Mouse (Mus musculus) cortical plate, adult 2 months (tissue): ENCODE data around the gene Siae.

ENCODE experiments used
- CTCF ChIP-seq: fragments of 200-500 bp; IDR thresholded peaks from 2 replicates; pipeline ENCODE4 v1.5.1; 2011; ENCODE audit warnings: mild to moderate bottlenecking, control low read depth, low read length; ENCODE audit not compliant: insufficient read depth; ENCODE audit errors: extremely low read depth
- POLR2A ChIP-seq: fragments of 200-500 bp; IDR thresholded peaks from 2 replicates; pipeline ENCODE4 v1.6.1; 2011; ENCODE audit warnings: mild to moderate bottlenecking, low read length, control low read depth; ENCODE audit not compliant: insufficient read depth; ENCODE audit errors: extremely low read depth

DNA sequence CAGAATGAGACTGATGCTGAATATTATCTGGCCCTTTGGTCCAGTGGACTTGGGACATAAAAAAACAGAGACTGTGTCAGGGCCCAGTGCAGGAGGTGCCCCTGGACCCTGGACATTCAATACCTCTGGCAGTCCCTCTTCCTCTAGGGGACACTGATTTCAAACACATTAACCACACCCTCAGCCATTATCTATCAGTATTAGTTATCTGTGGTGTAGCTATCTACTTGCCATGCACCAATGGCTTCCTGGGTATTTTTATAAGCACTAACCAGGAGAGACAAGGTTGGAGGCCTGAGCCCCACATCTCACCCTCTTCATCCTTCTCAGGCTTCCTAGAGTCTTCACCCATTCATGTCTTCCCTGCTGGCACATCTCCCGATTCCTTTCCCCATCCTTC is 5.1 kb upstream of the Siae start:
- TF ChIP-seq CTCF (no peak), POLR2A (no peak)
